Comparison of ENCODE assay signal across 35 mouse cellular contexts in the genomic region with DNA sequence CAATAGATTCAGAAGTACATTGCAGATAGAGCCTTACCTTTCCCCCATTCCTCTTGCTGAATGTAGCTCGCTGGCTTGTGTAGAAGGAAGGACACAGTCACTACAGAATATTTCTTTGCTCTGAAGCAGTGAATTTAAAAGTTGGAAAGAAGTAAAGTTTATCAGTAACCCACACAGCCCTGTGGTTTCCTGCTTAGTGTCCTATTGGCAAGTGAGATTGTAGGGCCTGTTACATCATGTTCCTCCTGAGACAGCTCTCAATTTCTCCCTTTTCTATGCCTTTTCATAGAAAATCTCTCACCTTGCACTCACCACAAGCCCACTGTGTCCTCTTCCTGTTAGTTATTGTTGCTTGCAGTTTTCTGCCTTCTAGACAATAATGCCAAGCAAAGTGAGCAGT. TPM values are rescaled to one million over a fixed set of nuclear protein-coding genes. Genes with fewer than 3 reads are reported as not detected.
DNase-seq lines count a peak whose midpoint lies in the region; ATAC-seq and TF ChIP-seq lines count a peak whose summit lies in the region.
"Had no signal": no experiment of that assay in that cellular context is flagged by ENCODE, and none has a peak within 500 bp of the region (broad histone marks: within the 10 kb centered on the region; RNA-seq: fewer than 3 reads in every experiment).

No protein-coding gene starts in this region.

- no peak for TF ChIP-seq POLR2A in MEL (IDR thresholded peaks at IDR 0.05; ENCODE audit: control insufficient read depth in 1 of 2, insufficient read depth in 1 of 2, low read depth in 1 of 2, low read length in 2 of 2, poor library complexity in 1 of 2)

- peak overlapping the region; percentile 83 for H3K27ac ChIP-seq in MEL (ENCODE audit: control insufficient read depth, low read depth, low read length)
- no peak overlapping the region for H3K27ac ChIP-seq in hindbrain, embryonic 10.5 days
- H3K27ac ChIP-seq: embryonic facial prominence, embryonic 10.5 days; embryonic facial prominence, embryonic 13.5 days; forebrain, embryonic 13.5 days; hindbrain, embryonic 12.5 days; hindbrain, embryonic 15.5 days had no signal

- WGBS in hindbrain, embryonic 10.5 days: 43% methylated on average over 1 of the region's 1 CpGs

- H3K4me1 ChIP-seq in MEL (ENCODE audit: control insufficient read depth in 1 of 2, insufficient read depth in 2 of 2, low read length in 2 of 2): peaks cover 12 to 14% of the 10 kb centered on the region in 2 experiments
- H3K4me1 ChIP-seq in hindbrain, embryonic 10.5 days (replicated peaks): no peaks in the 10 kb centered on the region
- H3K4me1 ChIP-seq: embryonic facial prominence, embryonic 10.5 days; embryonic facial prominence, embryonic 13.5 days; forebrain, embryonic 13.5 days; hindbrain, embryonic 12.5 days; hindbrain, embryonic 15.5 days had no signal

- no peak for TF ChIP-seq RAD21 in MEL (IDR thresholded peaks at IDR 0.05; ENCODE audit: low read depth, low read length)

- no peaks in the 10 kb centered on the region for H3K27me3 ChIP-seq in MEL (ENCODE audit: control insufficient read depth in 1 of 2, insufficient read depth in 2 of 2, low read length in 2 of 2)
- H3K27me3 ChIP-seq in hindbrain, embryonic 10.5 days (ENCODE audit: insufficient read depth, poor library complexity, severe bottlenecking): no peaks in the 10 kb centered on the region
- H3K27me3 ChIP-seq: embryonic facial prominence, embryonic 13.5 days; forebrain, embryonic 13.5 days; hindbrain, embryonic 12.5 days; hindbrain, embryonic 15.5 days; Patski had no signal

- peak; percentile 87 for ATAC-seq in granulocyte monocyte progenitor cell, adult 5-6 weeks (replicated peaks; ENCODE audit: poor library complexity, severe bottlenecking)
- ATAC-seq in megakaryocyte progenitor cell, adult 5-6 weeks (replicated peaks; ENCODE audit: poor library complexity): peak; percentile 92
- ATAC-seq: CD4-positive, CD25-positive, alpha-beta regulatory T cell, adult 4 months; forebrain, embryonic 13.5 days; forebrain, embryonic 16.5 days; Patski had no signal

- no peak overlapping the region for H3K9ac ChIP-seq in MEL (ENCODE audit: control insufficient read depth, low read depth, low read length, poor library complexity, severe bottlenecking)
- H3K9ac ChIP-seq: embryonic facial prominence, embryonic 13.5 days; forebrain, embryonic 13.5 days; hindbrain, embryonic 12.5 days; hindbrain, embryonic 15.5 days had no signal

- DNase-seq in MEL (ENCODE audit: low read depth, low spot score): peak; percentile 87
- DNase-seq in hindbrain, embryonic 10.5 days (ENCODE audit: low spot score): no peak
- no peak for DNase-seq in kidney, adult 9 months
- DNase-seq in urinary bladder, postnatal 14 days (ENCODE audit: low spot score): no peak
- DNase-seq: adrenal gland, postnatal 10 days; adrenal gland, postnatal 36 days; cerebellum, adult 18-20 months; cerebellum, adult 9-11 months; cerebellum, postnatal 25 days; embryo, embryonic 11 days; gastrocnemius, postnatal 10 days; gastrocnemius, postnatal 36 days; heart, adult 11 months; heart, postnatal 36 days; kidney, adult 11 months had no signal

- TF ChIP-seq EP300 in MEL (IDR thresholded peaks at IDR 0.05; ENCODE audit: low read depth in 1 of 2, low read length in 2 of 2): peak; percentile 96 to 98

- no peaks in the 10 kb centered on the region for H3K9me3 ChIP-seq in MEL (replicated peaks; ENCODE audit: insufficient read depth, low read length)
- peaks cover 43% of the 10 kb centered on the region for H3K9me3 ChIP-seq in hindbrain, embryonic 10.5 days

- no peaks in the 10 kb centered on the region for H3K79me2 ChIP-seq in MEL (ENCODE audit: control insufficient read depth, insufficient read depth, low read length, poor library complexity)

- no peak for TF ChIP-seq CTCF in MEL (IDR thresholded peaks at IDR 0.05 in 2 of 3, conservative IDR thresholded peaks at IDR 0.05 in 1 of 3; ENCODE audit: control insufficient read depth in 1 of 3, insufficient read depth in 1 of 3, low read depth in 2 of 3, low read length in 3 of 3, poor library complexity in 1 of 3, severe bottlenecking in 1 of 3)

- peaks cover 0 to 19% of the 10 kb centered on the region in 2 experiments; a peak in 2 of 4 replicates for H3K36me3 ChIP-seq in MEL (ENCODE audit: control insufficient read depth in 1 of 2, insufficient read depth in 2 of 2, low read length in 2 of 2)
- no peaks in the 10 kb centered on the region for H3K36me3 ChIP-seq in hindbrain, embryonic 10.5 days
- H3K36me3 ChIP-seq: embryonic facial prominence, embryonic 10.5 days; embryonic facial prominence, embryonic 13.5 days; hindbrain, embryonic 12.5 days; hindbrain, embryonic 15.5 days had no signal

- H3K4me3 ChIP-seq in MEL (ENCODE audit: control insufficient read depth in 1 of 2, insufficient read depth in 1 of 2, low read depth in 2 of 2, low read length in 2 of 2): no peak overlapping the region
- H3K4me3 ChIP-seq in hindbrain, embryonic 10.5 days: no peak overlapping the region
- H3K4me3 ChIP-seq: embryonic facial prominence, embryonic 10.5 days; embryonic facial prominence, embryonic 13.5 days; erythroblast, embryonic 14.5 days; forebrain, embryonic 13.5 days; hindbrain, embryonic 12.5 days; hindbrain, embryonic 15.5 days had no signal

TF ChIP-seq in MEL, 35 proteins besides CTCF, POLR2A, EP300 and RAD21:
- TF ChIP-seq MEF2A (IDR thresholded peaks at IDR 0.05; ENCODE audit: extremely low read depth, insufficient replicate concordance, low read depth, low read length, poor library complexity, severe bottlenecking) (no peak), GABPA (IDR thresholded peaks at IDR 0.05; ENCODE audit: low read depth, low read length) (no peak), GATA1 (IDR thresholded peaks at IDR 0.05; ENCODE audit: low read depth, low read length) (peak; percentile 95), ZC3H11A (IDR thresholded peaks at IDR 0.05; ENCODE audit: low read depth, low read length) (no peak), RCOR1 (IDR thresholded peaks at IDR 0.05; ENCODE audit: low read depth, low read length) (peak; percentile 94), ZMIZ1 (IDR thresholded peaks at IDR 0.05; ENCODE audit: low read depth, low read length) (no peak), TBP (IDR thresholded peaks at IDR 0.05; ENCODE audit: low read depth, low read length) (peak; percentile 45; the same call in 1 of the 2 replicates), TAL1 (IDR thresholded peaks at IDR 0.05; ENCODE audit: low read length) (peak; percentile 87), MYC (IDR thresholded peaks at IDR 0.05; ENCODE audit: low read depth, low read length) (0 out of 2 replicates have a peak, but pooled peaks have one; percentile 30), USF1 (IDR thresholded peaks at IDR 0.05; ENCODE audit: low read depth, low read length) (no peak), ELF1 (IDR thresholded peaks at IDR 0.05; ENCODE audit: low read depth, low read length) (no peak), TCF12 (IDR thresholded peaks at IDR 0.05; ENCODE audit: low read depth, low read length) (peak; percentile 97), CHD2 (IDR thresholded peaks at IDR 0.05; ENCODE audit: low read length) (no peak; the same call in 1 of the 2 replicates), POLR2AphosphoS2 (IDR thresholded peaks at IDR 0.05; ENCODE audit: low read length) (no peak), JUND (IDR thresholded peaks at IDR 0.05; ENCODE audit: low read depth, low read length) (no peak), MYB (IDR thresholded peaks at IDR 0.05; ENCODE audit: low read depth, low read length) (no peak), USF2 (IDR thresholded peaks at IDR 0.05; ENCODE audit: borderline replicate concordance in 1 of 2, insufficient read depth in 1 of 2, low read depth in 1 of 2, low read length in 2 of 2) (no peak), BHLHE40 (IDR thresholded peaks at IDR 0.05; ENCODE audit: borderline replicate concordance, low read depth, low read length) (no peak), HCFC1 (IDR thresholded peaks at IDR 0.05; ENCODE audit: low read depth, low read length) (peak; percentile 31; the same call in 1 of the 2 replicates), ETS1 (IDR thresholded peaks at IDR 0.05; ENCODE audit: low read depth, low read length) (peak; percentile 89), SIN3A (IDR thresholded peaks at IDR 0.05; ENCODE audit: low read length) (peak; percentile 35; the same call in 1 of the 2 replicates)

RNA-seq across cellular contexts. Expression of gene Mrgpra2a, which starts 42.4 kb away (rescaled TPM):
- total RNA-seq in MEL (2012; rRNA removed): not detected in 2 replicates
- polyA plus RNA-seq in MEL (2012; ENCODE audit: insufficient read depth in 1 of 2, insufficient read length in 2 of 2, low read depth in 1 of 2, low replicate concordance in 2 of 2, missing spikeins in 1 of 2): not detected
- 3.9 and 18.8 TPM in 2 replicates for total RNA-seq in granulocyte monocyte progenitor cell, adult 5-6 weeks (2014; fragmentation: Nextera tagmentation)
- total RNA-seq in granulocyte monocyte progenitor cell, adult 5-6 weeks (2017): 1.5 and 4.7 TPM in 2 replicates
- total RNA-seq in megakaryocyte progenitor cell, adult 5-6 weeks (2015): 14.1 and 19.8 TPM in 2 replicates
- total RNA-seq in megakaryocyte progenitor cell, adult 5-6 weeks (2017): 1.2 and 5.4 TPM in 2 replicates
- not detected in 2 replicates for polyA plus RNA-seq in hindbrain, embryonic 10.5 days (2016; fragmentation: Nextera tagmentation; extraction: Ambion mirVana)
- total RNA-seq: adrenal gland, adult 18-20 months; adrenal gland, postnatal 10 days; adrenal gland, postnatal 36 days; gastrocnemius, adult 18-20 months; gastrocnemius, postnatal 10 days; gastrocnemius, postnatal 36 days; heart, adult 8-10 months; heart, postnatal 36 days had no signal
- polyA plus RNA-seq: C2C12; cortical plate, adult 2 months; embryonic facial prominence, embryonic 10.5 days; embryonic facial prominence, embryonic 13.5 days; erythroblast, embryonic 14.5 days; forebrain, embryonic 13.5 days; forebrain, embryonic 16.5 days; heart, embryonic 11.5 days; heart, embryonic 14.5 days; heart, postnatal 0 days; hindbrain, embryonic 12.5 days; hindbrain, embryonic 15.5 days; intestine, embryonic 14.5 days; Patski had no signal

RNA-seq across cellular contexts. Expression of gene Mrgpra1, which starts 55.5 kb away (rescaled TPM):
- total RNA-seq in MEL (2012; rRNA removed): not detected in 2 replicates
- polyA plus RNA-seq in MEL (2012; ENCODE audit: insufficient read depth in 1 of 2, insufficient read length in 2 of 2, low read depth in 1 of 2, low replicate concordance in 2 of 2, missing spikeins in 1 of 2): not detected
- not detected in 2 replicates for total RNA-seq in granulocyte monocyte progenitor cell, adult 5-6 weeks (2014; fragmentation: Nextera tagmentation)
- total RNA-seq in granulocyte monocyte progenitor cell, adult 5-6 weeks (2017): not detected in 2 replicates
- total RNA-seq in megakaryocyte progenitor cell, adult 5-6 weeks (2015): not detected in 2 replicates
- not detected in 2 replicates for total RNA-seq in megakaryocyte progenitor cell, adult 5-6 weeks (2017)
- polyA plus RNA-seq in hindbrain, embryonic 10.5 days (2016; fragmentation: Nextera tagmentation; extraction: Ambion mirVana): not detected in 2 replicates
- total RNA-seq: adrenal gland, adult 18-20 months; adrenal gland, postnatal 10 days; adrenal gland, postnatal 36 days; gastrocnemius, adult 18-20 months; gastrocnemius, postnatal 10 days; gastrocnemius, postnatal 36 days; heart, adult 8-10 months; heart, postnatal 36 days had no signal
- polyA plus RNA-seq: C2C12; CD4-positive, CD25-positive, alpha-beta regulatory T cell, adult 4 months; cortical plate, adult 2 months; embryonic facial prominence, embryonic 10.5 days; embryonic facial prominence, embryonic 13.5 days; erythroblast, embryonic 14.5 days; forebrain, embryonic 13.5 days; forebrain, embryonic 16.5 days; heart, embryonic 11.5 days; heart, embryonic 14.5 days; heart, postnatal 0 days; hindbrain, embryonic 12.5 days; hindbrain, embryonic 15.5 days; intestine, embryonic 14.5 days; Patski had no signal
